Mouse (Mus musculus) frontal cortex, postnatal 36 days (tissue): Measurements from ENCODE around the gene Wbp1l.

Experiments used
- DNase-seq, 2 experiments: peaks; one replicate each; pipeline ENCODE4 v3.0.0; 2022; ENCODE audit warnings: low spot score in 2 of 2

Gene Wbp1l

DNA sequence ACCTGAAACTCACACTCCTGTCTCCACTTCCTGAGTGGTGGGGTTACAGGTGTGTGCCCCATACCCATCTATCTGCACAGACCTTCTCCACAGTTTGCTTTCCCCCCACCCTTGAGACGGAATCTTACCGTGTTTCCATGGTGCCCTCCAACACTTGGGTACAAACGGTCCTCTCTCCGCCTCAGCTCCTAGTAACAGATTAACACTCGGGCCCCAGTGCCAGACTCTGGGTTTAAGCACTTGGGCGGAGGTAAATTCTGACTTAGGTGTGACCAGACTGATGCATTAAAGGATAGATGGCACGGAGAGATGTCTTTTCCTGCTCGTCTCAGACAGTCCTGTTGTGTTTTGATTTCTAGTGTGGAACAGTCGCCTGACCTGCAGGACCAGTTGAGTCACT lies 102.3 kb downstream of the Wbp1l start:
- no peak for DNase-seq

DNA sequence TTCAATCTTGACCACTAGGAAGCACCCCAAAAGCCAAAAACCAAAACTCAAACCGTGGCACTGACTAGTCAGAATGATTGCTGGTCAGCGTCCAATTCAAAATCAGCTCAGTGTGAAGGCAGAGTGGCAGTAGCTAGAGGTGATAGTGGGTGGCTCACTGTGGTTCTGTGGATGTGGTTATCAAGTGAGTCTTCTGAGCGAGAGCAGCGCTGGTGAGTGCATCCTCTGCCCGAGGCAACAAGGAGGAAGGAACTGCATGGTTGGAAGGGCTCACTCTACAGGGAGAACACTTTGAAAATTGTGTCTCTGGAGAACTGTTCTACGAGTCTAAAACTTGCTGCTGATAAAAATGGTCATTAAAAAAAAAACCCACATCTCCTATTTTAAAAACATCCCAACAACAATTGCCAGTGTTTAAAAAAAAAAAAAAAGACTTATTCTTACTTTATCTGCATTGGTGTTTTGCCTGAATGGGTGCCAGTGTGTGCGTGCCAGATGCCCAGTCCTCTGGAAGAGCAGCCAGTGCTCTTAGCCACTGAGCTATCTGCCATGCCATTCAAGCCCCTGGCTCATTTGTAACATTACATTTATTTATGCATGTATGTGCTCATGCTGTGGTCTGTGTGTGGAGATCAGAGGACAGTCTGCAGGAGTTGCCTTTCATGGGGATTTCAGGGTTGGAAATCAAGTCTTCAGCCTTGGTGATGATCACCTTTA lies 107.1 kb downstream of the Wbp1l start:
- no peak for DNase-seq

DNA sequence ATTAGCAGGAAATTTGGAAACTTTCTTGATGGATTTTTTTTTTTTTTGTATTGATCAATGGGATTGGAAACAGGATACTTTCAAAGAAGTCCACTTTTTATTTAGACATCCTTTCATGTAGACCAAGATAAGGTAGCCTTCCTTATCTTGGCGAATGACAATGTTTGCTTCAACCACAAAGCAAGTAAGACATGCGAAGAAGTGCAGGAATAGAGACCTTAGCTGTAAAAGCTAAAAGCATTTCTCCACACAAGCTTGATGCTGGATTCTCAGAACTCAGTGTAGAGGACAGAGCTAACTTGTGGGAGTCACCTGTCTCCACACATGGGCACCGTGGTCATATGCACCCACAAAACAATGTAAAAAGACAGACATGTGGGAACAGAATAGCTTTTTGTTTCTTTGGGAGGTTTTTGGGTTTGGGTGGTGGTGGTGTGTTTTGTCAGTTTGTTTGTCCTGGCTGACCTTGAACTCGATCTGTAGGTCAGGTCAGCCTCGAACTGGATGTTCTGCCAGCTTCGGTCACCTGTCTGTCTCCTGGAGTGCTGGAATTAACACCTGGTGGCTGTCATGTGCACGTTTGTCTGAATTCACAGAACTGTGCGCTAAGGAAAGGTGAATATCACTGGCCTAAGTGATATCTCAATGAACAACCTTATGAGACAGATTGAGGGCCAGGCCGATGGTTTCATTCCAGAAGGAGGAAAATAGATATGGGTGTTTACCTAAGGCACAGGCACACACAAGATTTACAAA lies 107.8 kb downstream of the Wbp1l start:
- DNase-seq, result no peak
